Mouse (Mus musculus): ENCODE data around the gene Inpp5f.

The Inpp5f gene

GRCm38 (mm10) chr7:128744684-128745485, 133.8 kb downstream of the Inpp5f start, which contains the start of gene Sec23ip:
Gene Sec23ip (plus strand): TSS chr7:128744943.
- DNase-seq: peak; percentile 100
